Mouse (Mus musculus) macrophage (primary cell): ENCODE results near the gene Arhgap1. TPM values are rescaled to one million over a fixed set of nuclear protein-coding genes. Genes with fewer than 3 reads are reported as not detected.

Source experiments
- H3K27ac ChIP-seq: fragments of 350-480 bp; formaldehyde crosslinking; 2 replicates; pipeline ENCODE4 v1.9.0; 2021
- H3K36me3 ChIP-seq: fragments of 350-480 bp; formaldehyde crosslinking; 2 replicates; pipeline ENCODE4 v1.9.0; 2021; ENCODE audit errors: inconsistent target
- H3K4me3 ChIP-seq: fragments of 350-480 bp; formaldehyde crosslinking; 2 replicates; pipeline ENCODE4 v1.9.0; 2021; ENCODE audit errors: inconsistent target
- H3K79me2 ChIP-seq: fragments of 350-480 bp; formaldehyde crosslinking; 2 replicates; pipeline ENCODE4 v1.9.0; 2021; ENCODE audit errors: inconsistent target
- WGBS: methylation state at CpG from one replicate; pipeline ENCODE4 v1.1.7; 2026; ENCODE audit warnings: inconsistent platforms; ENCODE audit not compliant: missing documents; 5-methylcytosine and 5-hydroxymethylcytosine counted together
- polyA plus RNA-seq: library from polyadenylated mRNA; stranded (reverse); fragments of 250-400 nt; gene quantifications from 3 replicates; pipeline ENCODE4 v1.2.4, GENCODE M21; 2018; ENCODE audit warnings: inconsistent platforms

Gene Arhgap1
- polyA plus RNA-seq, 1 experiment from 2014 or later = 86.9 TPM

DNA sequence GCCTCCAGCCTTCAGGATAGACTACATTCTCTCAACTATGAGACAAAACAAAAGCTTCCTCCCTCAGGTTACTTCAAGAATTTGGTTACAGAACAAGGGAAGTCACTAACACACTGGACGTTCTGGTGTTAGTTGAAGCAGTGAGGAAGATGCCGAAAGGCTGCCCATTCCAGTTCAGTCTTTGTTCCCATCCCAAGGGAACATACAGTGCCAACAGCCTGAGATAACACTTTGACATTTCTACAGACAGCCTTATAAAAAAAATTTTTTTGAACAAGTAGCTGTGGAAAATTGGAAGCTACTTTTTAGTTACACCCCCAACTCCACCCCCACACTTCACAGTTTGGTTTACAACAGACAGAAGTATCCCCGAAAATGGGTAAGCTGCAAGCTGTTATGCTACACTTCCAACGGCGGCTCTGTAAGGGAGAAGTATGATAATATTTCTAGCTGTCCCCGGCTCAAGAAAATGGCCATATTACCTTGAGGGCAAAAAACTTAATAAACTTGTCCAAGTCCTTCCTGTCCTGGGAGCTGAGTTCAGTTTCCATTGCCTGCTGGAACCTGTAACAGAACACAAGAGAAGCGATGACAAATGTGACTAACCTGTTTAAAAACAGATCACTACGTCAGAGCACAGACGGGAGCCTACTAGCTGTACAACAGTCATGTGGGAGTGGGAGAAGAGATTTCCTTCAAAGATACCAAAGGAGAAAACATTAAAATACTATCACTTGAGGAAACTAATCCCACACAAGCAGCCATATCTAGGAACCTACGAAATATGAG, 46.0 kb downstream of the Arhgap1 start:
- peak overlapping the region; percentile 63 for H3K27ac ChIP-seq
- no peak overlapping the region for H3K4me3 ChIP-seq
- peaks cover 16% of the 10 kb centered on the region; the same call in 1 of the 2 replicates for H3K36me3 ChIP-seq
- peaks cover 31% of the 10 kb centered on the region for H3K79me2 ChIP-seq
- 92% methylated on average over 10 of the region's 10 CpGs for WGBS

DNA sequence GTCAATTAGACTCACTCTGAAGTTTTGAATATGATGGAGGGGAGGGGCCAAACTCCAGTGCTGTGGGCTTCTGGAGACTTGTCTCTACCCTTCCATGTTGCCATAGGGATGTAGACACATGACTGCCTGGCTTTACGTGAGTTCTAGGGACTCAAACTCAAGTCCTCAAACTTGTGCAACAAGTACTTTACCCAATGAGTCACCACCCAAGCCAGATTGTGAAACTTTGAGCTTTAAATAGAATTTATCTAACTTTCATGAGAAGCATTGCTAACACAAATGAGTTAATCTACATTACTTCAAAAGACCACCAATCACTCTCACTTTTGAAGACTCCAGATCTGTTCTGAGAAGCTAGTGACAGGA, 46.5 kb downstream of the Arhgap1 start:
- Histone ChIP-seq H3K36me3 (peaks cover 10% of the 10 kb centered on the region; the same call in 1 of the 2 replicates), H3K4me3 (no peak overlapping the region), H3K27ac (peak overlapping the region; percentile 63), H3K79me2 (peaks cover 31% of the 10 kb centered on the region)
- 0% methylated on average over 1 of the region's 1 CpGs for whole genome bisulfite sequencing

DNA sequence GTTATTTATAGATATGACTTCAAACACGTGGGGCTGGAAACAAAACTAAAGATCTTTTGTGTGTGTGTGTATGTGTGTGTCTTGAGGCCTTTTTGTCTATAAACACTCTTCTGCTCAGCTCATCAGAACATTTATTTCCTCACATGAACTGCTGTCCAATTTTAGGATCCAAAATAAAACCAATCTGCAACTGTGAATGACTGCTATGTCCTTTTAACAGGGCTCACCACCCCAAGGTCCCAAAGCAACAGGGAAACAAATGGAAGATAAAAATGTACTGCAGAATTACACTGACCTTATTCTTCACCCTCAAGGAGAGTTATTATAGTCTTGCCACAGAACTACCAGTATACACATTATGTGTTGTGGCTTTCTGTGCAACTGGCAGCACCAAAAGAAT, 49.6 kb downstream of the Arhgap1 start:
- Histone ChIP-seq H3K79me2 (peaks cover 41% of the 10 kb centered on the region), H3K36me3 (no peaks in the 10 kb centered on the region), H3K4me3 (no peak overlapping the region), H3K27ac (peak overlapping the region; percentile 22)
- WGBS = 43% methylated on average over 1 of the region's 1 CpGs

DNA sequence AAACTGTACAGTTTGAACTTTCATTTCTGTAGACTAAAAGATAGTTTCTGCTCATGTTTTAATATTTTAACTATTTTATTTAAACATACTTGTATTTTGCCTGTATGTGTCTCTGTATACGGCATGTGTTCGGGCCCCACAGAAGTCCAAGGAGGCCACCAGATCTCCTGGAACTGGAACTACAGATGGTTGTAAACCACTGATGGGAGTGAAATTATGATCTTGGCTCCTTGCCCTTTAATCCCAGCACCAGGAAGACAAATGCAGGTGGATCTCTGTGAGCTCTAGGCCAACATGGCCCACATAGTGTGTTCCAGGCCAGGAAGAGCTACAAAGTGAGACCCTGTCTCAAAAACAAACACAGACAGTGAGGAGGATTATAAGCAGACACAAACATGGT, 51.7 kb downstream of the Arhgap1 start:
- Histone ChIP-seq H3K36me3 (no peaks in the 10 kb centered on the region), H3K79me2 (peaks cover 63% of the 10 kb centered on the region), H3K4me3 (no peak overlapping the region), H3K27ac (no peak overlapping the region)
- WGBS = 100% methylated on average over 2 of the region's 2 CpGs

DNA sequence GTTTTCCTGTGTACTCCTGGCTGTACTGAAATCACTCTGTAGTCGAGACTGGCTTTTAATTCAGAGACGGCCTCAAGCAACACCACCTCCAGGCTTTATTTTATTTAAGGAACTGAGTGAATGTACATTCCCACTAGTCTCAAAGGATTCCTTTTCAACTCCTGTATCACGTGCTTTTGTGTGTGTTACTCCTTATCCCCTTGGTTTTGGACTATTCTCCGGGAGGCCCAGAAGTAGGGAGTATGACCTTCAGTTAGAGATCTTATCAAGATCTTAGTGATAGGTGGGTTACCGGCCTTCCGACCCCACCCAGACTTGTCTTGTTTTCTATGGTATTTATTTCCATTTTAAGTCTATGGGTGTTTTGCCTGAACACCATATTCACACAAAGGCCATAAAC, 56.1 kb downstream of the Arhgap1 start:
- Histone ChIP-seq H3K36me3 (no peaks in the 10 kb centered on the region), H3K79me2 (peaks cover 71% of the 10 kb centered on the region)
- WGBS = 87% methylated on average over 6 of the region's 6 CpGs

DNA sequence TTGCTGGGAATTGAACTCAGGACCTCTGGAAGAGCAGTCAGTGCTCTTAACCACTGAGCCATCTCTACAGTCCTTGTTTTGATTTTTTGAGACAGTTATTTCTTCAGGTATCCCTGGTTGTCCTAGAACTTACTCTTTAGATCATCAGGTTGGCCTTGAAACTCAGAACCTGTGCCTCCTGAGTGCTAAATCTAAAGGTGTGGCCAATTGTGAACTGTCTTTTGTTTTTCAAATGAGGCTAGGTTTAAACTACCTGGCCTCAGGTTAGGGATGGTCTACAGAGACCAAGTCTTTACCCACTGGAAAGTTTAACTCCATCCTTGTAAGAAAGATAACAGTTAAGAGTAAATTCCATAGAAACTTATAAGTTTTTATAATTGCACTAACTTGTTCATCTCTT, 56.8 kb downstream of the Arhgap1 start:
- no peaks in the 10 kb centered on the region for H3K36me3 ChIP-seq
- H3K79me2 ChIP-seq = peaks cover 71% of the 10 kb centered on the region
- no peak overlapping the region for H3K27ac ChIP-seq
- H3K4me3 ChIP-seq = no peak overlapping the region

More for the DNA sequence above, 56.1 kb downstream of the Arhgap1 start:
- H3K27ac ChIP-seq = no peak overlapping the region
- H3K4me3 ChIP-seq = no peak overlapping the region

DNA sequence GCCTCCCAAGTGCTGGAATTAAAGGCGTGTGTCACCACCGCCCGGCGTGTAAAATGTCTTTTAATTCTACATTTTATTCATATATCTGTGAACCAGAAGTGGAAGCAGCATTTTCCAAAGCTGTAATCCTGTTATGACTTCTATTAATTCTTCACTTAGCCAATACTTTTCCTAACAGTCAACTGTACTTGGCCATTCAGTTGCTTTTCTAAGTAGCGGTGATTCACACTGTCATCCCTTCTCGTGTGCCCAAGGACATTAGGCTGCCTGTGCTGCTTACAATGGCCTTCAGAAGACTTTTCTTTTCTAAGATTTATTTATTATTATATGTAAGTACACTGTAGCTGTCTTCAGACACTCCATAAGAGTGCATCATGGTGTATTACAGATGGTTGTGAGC, 58.7 kb downstream of the Arhgap1 start:
- no peaks in the 10 kb centered on the region for H3K36me3 ChIP-seq
- H3K4me3 ChIP-seq = no peak overlapping the region
- no peak overlapping the region for H3K27ac ChIP-seq
- H3K79me2 ChIP-seq = peaks cover 65% of the 10 kb centered on the region
- 93% methylated on average over 3 of the region's 6 CpGs for WGBS

DNA sequence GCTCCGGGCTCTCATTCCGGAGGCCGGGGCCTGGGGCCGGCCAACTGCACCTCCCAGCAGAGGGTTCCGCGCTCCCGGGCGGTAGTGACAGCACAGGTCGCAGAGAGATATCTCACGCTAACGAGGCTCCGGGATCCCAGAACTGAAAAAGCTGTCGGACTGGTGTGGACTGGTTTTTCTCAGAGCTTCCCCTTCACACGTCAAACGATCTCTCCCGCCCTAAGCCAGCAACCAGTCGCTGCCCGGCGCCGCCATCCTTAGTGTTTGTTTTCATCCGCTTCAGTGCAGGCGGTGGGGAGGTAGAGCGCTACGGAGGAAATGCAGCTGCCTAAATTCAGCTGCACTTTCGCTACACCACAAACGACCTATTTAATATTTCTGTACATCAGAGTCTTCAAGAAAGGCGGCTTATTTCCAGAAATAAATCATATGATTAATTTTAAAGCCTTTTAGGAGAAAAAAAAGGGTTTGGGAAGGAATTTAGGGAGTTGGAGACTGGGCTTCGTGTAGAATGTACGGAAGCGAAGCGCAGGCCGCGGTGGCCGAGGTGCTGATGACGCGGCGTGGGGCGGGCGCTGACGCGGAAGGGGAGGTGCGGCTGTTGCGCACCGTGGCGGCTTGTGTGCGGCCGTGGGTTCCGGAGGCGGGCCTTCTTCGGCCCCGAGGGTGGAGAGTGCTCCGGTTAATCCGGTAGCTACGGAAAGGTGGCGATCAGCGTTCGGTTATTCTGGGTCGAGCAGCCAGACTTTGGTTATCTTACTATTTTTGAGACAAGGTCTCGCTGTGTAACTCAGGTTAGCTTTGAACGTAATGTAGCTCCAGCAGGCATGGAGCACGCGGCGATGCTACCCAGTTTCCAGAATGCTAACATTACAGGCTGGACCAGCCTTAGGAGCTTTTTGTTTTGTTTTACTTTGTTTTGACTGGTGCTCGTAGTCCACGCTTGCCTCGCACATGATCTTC, 60.9 kb downstream of the Arhgap1 start, which contains the start of the genes Atg13 and Harbi1:
Gene Atg13, minus strand, starts transcription at position 305 of the 963 bp plus-strand sequence.
Gene Harbi1, plus strand, starts transcription at position 581 of the 963 bp plus-strand sequence.
- peak within 1 kb of the TSS; percentile 90 for H3K27ac ChIP-seq
- peak within 1 kb of the TSS; percentile 91 for H3K4me3 ChIP-seq
- H3K79me2 ChIP-seq = peaks cover 47% of the 10 kb centered on the region
- H3K36me3 ChIP-seq = no peaks in the 10 kb centered on the region
- under 1% methylated on average over 56 of the region's 66 CpGs for WGBS

DNA sequence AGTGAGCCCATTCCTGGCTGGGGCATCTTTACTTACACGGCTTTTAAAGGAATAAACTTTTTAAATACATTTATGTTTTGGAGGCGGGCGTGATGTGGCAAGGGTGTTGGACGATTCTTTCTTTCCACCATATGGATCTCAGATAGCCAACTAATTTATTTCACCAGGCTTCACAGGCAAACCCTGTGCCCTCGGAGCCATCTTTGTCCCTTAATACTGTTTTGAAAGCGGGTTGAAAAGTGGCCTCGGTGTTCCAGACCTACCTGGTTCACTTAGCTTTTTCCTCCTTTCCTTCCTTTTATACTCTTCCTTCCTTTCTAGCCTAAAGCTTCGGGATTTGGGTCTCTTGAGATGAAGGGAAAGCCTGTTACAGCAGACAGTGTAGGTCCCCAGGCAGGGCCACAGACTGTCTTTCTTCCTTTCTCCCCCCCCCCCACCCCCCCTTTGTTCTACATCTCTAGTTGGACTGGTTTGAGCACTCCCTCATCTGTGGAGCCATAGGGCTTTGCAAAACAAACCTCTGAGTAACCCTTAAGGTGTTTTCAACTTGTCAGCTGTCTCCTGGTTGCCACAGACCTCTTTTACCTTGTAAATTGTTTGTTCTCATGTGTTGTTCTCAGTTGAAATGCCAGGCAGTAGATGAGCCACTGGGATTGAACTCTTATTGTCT, 61.7 kb downstream of the Arhgap1 start:
- 4% methylated on average over 8 of the region's 8 CpGs for WGBS
- Histone ChIP-seq H3K36me3 (no peaks in the 10 kb centered on the region), H3K4me3 (peak overlapping the region; percentile 86), H3K79me2 (peaks cover 39% of the 10 kb centered on the region), H3K27ac (peak overlapping the region; percentile 90)

DNA sequence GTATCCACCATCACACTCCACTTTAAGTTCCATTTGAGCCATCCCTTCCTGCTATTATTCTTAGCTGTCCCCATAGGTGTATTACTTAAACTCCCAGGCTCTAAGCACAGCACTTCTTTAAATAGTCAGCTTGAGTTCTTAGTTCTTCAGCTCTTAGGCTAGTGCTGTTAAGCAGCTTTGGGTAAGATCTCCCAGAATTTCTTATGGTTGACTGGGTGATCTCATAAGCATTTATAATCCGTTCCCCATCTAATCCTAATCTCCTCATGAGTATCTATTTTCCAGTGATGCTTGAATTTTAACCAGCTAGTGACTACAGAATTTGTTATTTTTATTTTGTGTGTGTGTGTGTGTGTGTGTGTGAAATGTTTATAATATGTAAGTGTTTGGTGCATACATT, 65.3 kb downstream of the Arhgap1 start:
- peaks cover 4% of the 10 kb centered on the region for H3K79me2 ChIP-seq
- no peak overlapping the region for H3K4me3 ChIP-seq
- no peaks in the 10 kb centered on the region for H3K36me3 ChIP-seq
- 100% methylated on average over 1 of the region's 1 CpGs for WGBS
- H3K27ac ChIP-seq = no peak overlapping the region

DNA sequence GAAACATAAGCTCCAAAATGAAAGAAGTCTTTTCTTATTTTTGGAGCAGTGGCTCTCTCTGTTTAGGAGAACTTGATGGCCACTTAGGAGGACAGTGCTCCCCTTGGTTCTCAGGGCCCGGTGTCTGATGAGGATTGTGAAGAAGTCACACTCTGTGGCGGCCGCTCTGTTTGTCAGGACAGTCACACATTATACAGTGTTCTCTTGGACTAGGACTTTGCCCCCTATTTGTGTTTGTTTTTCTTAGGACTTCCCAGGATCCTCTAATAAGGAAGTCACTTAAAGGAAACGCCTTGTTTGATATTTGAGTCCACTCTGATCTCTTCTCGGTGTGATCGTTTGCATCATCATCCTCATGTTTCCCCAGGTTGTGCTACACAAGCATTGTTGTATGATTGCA, 68.6 kb downstream of the Arhgap1 start:
- Histone ChIP-seq H3K27ac (no peak overlapping the region), H3K4me3 (no peak overlapping the region), H3K79me2 (no peaks in the 10 kb centered on the region), H3K36me3 (no peaks in the 10 kb centered on the region)
- 88% methylated on average over 6 of the region's 6 CpGs for WGBS

Other genes starting within 250 kb of the Arhgap1 start
- 4.8 to 7.1 TPM (median 5.0 TPM) in 3 replicates for gene 1110051M20Rik, start 205.2 kb upstream of the Arhgap1 start, polyA plus RNA-seq
- 2.8 to 4.7 TPM (median 3.9 TPM) in 3 replicates for gene Lrp4, start 192.3 kb upstream of the Arhgap1 start, polyA plus RNA-seq
- 21.7 to 29.7 TPM (median 26.2 TPM) in 3 replicates for gene Ckap5, start 123.1 kb upstream of the Arhgap1 start, polyA plus RNA-seq
- gene F2, start 13.4 kb upstream of the Arhgap1 start, polyA plus RNA-seq = not detected in 3 replicates
- 7.1 to 9.6 TPM (median 7.2 TPM) in 3 replicates for gene Zfp408, start 69 bp upstream of the Arhgap1 start, polyA plus RNA-seq
- 18.4 to 29.2 TPM (median 20.7 TPM) in 3 replicates for gene Atg13, start 60.7 kb downstream of the Arhgap1 start, polyA plus RNA-seq
- 2.3 to 5.9 TPM (median 4.5 TPM) in 3 replicates for gene Harbi1, start 61.0 kb downstream of the Arhgap1 start, polyA plus RNA-seq
- 17.9 to 25.2 TPM (median 19.3 TPM) in 3 replicates for gene Ambra1, start 80.3 kb downstream of the Arhgap1 start, polyA plus RNA-seq